Mouse (Mus musculus): ENCODE measurements at regions not wholly inside any gene's neighbourhood (a gene's known extent, or its start where the extent isn't known, plus 50 kb on each side); places are given as distances from the start of the nearest gene placed in this dataset.

GRCm38 (mm10) chr9:84775190-84775589 lies 537.4 kb upstream of the Gm11114 start:
- no peak for ATAC-seq
- Histone ChIP-seq H3K4me1 (ENCODE audit: control insufficient read depth, insufficient read depth, low read depth, low read length) (no peaks in the 10 kb centered on the region), H3K36me3 (ENCODE audit: control insufficient read depth, insufficient read depth, low read length) (no peaks in the 10 kb centered on the region), H3K27ac (ENCODE audit: low read depth, low read length) (no peak overlapping the region), H3K4me3 (ENCODE audit: low read length) (no peak overlapping the region), H3K27me3 (replicated peaks; ENCODE audit: control insufficient read depth, insufficient read depth, low read length) (no peaks in the 10 kb centered on the region; the same call in 1 of the 2 replicates), H3K4me2 (ENCODE audit: low read length) (no peak overlapping the region), H3K9me3 (ENCODE audit: control insufficient read depth, low read length) (no peaks in the 10 kb centered on the region), H3K9ac (ENCODE audit: low read depth, low read length) (no peak overlapping the region)
- WGBS, result 78% methylated on average over 2 of the region's 2 CpGs

DNA sequence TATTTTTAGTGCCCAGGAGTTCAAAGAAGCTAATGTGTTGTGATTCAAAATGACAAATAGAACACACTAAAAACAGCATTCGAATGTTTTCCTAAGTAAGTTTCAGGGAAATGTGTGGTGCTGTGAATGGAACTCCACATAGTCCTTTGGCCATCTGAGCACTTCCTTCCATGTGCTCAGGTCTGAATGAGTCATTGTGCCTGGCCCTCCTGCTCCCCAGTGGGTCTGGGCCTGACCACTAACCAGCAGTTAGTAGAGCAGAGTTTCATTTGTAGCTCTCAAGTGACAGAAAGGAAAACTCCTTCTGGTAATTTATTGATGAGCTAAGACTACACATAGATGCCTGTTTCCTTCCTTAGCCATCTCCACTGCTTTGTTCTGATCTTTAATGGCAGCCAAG lies 533.4 kb upstream of the Gm11114 start:
- no peaks in the 10 kb centered on the region for H3K27me3 ChIP-seq (replicated peaks; ENCODE audit: control insufficient read depth, insufficient read depth, low read length)
- no peak overlapping the region for H3K4me2 ChIP-seq (ENCODE audit: low read length)
- H3K27ac ChIP-seq (ENCODE audit: low read depth, low read length), result no peak overlapping the region
- no peaks in the 10 kb centered on the region for H3K36me3 ChIP-seq (ENCODE audit: control insufficient read depth, insufficient read depth, low read length)
- no peaks in the 10 kb centered on the region for H3K9me3 ChIP-seq (ENCODE audit: control insufficient read depth, low read length)
- H3K4me3 ChIP-seq (ENCODE audit: low read length), result no peak overlapping the region
- H3K9ac ChIP-seq (ENCODE audit: low read depth, low read length), result no peak overlapping the region
- no peaks in the 10 kb centered on the region for H3K4me1 ChIP-seq (ENCODE audit: control insufficient read depth, insufficient read depth, low read depth, low read length)
- no peak for ATAC-seq
- WGBS, result 86% methylated on average over 1 of the region's 1 CpGs

- H3K9me3 ChIP-seq (ENCODE audit: control insufficient read depth, low read length), result no peaks in the 10 kb centered on the region
- no peak overlapping the region for H3K4me3 ChIP-seq (ENCODE audit: low read length)
- no peak overlapping the region for H3K4me2 ChIP-seq (ENCODE audit: low read length)
- H3K27ac ChIP-seq (ENCODE audit: low read depth, low read length), result no peak overlapping the region
- H3K9ac ChIP-seq (ENCODE audit: low read depth, low read length), result no peak overlapping the region
- no peaks in the 10 kb centered on the region for H3K36me3 ChIP-seq (ENCODE audit: control insufficient read depth, insufficient read depth, low read length)
- no peaks in the 10 kb centered on the region for H3K4me1 ChIP-seq (ENCODE audit: control insufficient read depth, insufficient read depth, low read depth, low read length)
- ATAC-seq, result no peak
- H3K27me3 ChIP-seq (replicated peaks; ENCODE audit: control insufficient read depth, insufficient read depth, low read length), result no peaks in the 10 kb centered on the region
Observed at GRCm38 (mm10) chr9:84825768-84826167, 486.8 kb upstream of the Gm11114 start.

DNA sequence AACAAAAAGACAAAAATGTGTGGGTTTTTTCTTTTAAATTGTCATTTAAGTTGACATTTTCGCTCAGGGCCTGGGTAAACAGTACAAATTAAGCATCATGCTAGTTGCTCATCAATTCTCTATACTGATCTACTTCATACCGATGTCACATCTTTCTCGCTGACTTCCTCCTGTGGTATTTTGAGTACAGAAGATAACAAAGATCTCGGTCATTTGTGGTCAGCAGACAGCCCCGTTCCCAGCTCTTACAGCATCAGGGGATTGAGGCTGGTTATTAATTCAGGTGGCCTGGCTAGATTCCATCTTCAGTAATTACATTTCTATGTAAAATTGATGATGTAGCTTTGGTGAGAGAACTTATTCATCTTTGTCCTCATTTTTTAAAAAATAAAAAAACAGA lies 483.6 kb upstream of the Gm11114 start:
- ATAC-seq, result no peak
- H3K27ac ChIP-seq (ENCODE audit: low read depth, low read length), result no peak overlapping the region

DNA sequence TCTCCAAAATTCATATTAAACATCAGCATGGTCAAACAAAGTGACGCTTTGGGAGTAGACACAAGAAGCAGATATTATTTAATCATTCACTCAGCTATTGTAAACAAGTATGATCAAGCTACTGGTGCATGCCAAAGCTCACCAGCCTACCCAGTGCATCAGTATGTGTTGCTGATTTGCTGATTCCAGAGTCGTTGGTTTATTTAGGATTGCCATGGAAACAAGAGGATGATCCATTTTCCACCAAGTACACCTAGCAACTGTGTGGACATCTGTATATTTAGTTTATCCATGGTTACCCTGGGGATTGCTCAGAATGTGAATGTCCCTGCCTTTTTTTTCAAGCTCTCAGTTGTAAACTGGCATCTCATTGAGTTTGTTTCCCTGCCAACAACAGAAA lies 481.9 kb upstream of the Gm11114 start:
- Histone ChIP-seq H3K27me3 (replicated peaks; ENCODE audit: control insufficient read depth, insufficient read depth, low read length) (no peaks in the 10 kb centered on the region), H3K4me1 (ENCODE audit: control insufficient read depth, insufficient read depth, low read depth, low read length) (no peaks in the 10 kb centered on the region), H3K4me3 (ENCODE audit: low read length) (no peak overlapping the region), H3K4me2 (ENCODE audit: low read length) (no peak overlapping the region), H3K27ac (ENCODE audit: low read depth, low read length) (no peak overlapping the region), H3K36me3 (ENCODE audit: control insufficient read depth, insufficient read depth, low read length) (no peaks in the 10 kb centered on the region), H3K9me3 (ENCODE audit: control insufficient read depth, low read length) (no peaks in the 10 kb centered on the region), H3K9ac (ENCODE audit: low read depth, low read length) (no peak overlapping the region)
- 48% methylated on average over 2 of the region's 2 CpGs for WGBS
- peak; percentile 67 for ATAC-seq

More for the DNA sequence above, 483.6 kb upstream of the Gm11114 start:
- H3K9me3 ChIP-seq (ENCODE audit: control insufficient read depth, low read length), result no peaks in the 10 kb centered on the region
- no peak overlapping the region for H3K9ac ChIP-seq (ENCODE audit: low read depth, low read length)
- no peaks in the 10 kb centered on the region for H3K27me3 ChIP-seq (replicated peaks; ENCODE audit: control insufficient read depth, insufficient read depth, low read length)
- WGBS, result 75% methylated on average over 5 of the region's 5 CpGs
- H3K4me2 ChIP-seq (ENCODE audit: low read length), result no peak overlapping the region
- no peaks in the 10 kb centered on the region for H3K4me1 ChIP-seq (ENCODE audit: control insufficient read depth, insufficient read depth, low read depth, low read length)
- H3K4me3 ChIP-seq (ENCODE audit: low read length), result no peak overlapping the region
- no peaks in the 10 kb centered on the region for H3K36me3 ChIP-seq (ENCODE audit: control insufficient read depth, insufficient read depth, low read length)

GRCm38 (mm10) chr9:84837498-84837897 lies 475.1 kb upstream of the Gm11114 start:
- H3K4me2 ChIP-seq (ENCODE audit: low read length), result no peak overlapping the region
- no peaks in the 10 kb centered on the region for H3K4me1 ChIP-seq (ENCODE audit: control insufficient read depth, insufficient read depth, low read depth, low read length)
- no peak overlapping the region for H3K4me3 ChIP-seq (ENCODE audit: low read length)
- WGBS, result 64% methylated on average over 1 of the region's 1 CpGs
- H3K27ac ChIP-seq (ENCODE audit: low read depth, low read length), result no peak overlapping the region
- no peaks in the 10 kb centered on the region for H3K27me3 ChIP-seq (replicated peaks; ENCODE audit: control insufficient read depth, insufficient read depth, low read length)
- ATAC-seq, result no peak
- H3K9me3 ChIP-seq (ENCODE audit: control insufficient read depth, low read length), result no peaks in the 10 kb centered on the region
- no peaks in the 10 kb centered on the region for H3K36me3 ChIP-seq (ENCODE audit: control insufficient read depth, insufficient read depth, low read length)
- H3K9ac ChIP-seq (ENCODE audit: low read depth, low read length), result no peak overlapping the region

DNA sequence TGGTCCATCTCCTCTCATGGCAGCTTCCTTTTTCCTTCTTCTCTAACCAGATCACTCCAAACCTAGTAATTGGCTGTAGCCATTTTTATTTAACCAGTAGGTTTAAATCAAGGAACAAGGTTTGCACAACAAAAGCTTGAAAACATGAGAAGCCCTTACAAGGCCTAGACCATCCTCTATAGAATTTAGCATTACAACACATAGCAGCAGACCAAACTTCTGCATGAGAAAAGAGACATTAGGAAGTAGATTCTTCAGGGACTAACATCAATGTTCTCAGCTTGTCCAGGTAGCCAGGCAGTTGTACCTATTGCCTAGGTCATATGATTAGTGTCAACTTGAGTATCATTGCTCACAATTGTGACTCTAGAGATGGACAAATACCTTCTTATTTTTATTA lies 468.6 kb upstream of the Gm11114 start:
- no peak for ATAC-seq

DNA sequence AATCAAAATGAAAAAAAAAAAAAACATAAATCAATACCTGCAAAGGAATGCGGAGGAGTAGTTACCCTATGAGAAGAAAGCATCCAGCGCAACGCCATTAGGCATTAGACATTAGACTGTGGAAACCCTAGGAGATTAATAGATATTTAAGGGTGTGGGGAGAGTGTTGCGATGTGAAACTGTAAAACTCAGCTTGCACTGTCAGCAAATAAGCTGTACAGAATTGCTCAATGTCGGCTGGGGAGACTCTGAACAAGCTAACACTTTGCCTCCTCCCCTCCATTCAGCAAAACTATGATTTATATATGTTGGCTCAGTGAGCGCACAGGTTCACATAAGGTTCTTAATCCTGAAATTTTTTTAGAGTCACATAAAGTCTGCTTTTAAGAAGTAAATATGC lies 451.0 kb upstream of the Gm11114 start:
- no peak overlapping the region for H3K9ac ChIP-seq (ENCODE audit: low read depth, low read length)
- no peak overlapping the region for H3K4me3 ChIP-seq (ENCODE audit: low read length)
- peak overlapping the region; percentile 25; the same call in 1 of the 2 replicates for H3K4me2 ChIP-seq (ENCODE audit: low read length)
- H3K27me3 ChIP-seq (replicated peaks; ENCODE audit: control insufficient read depth, insufficient read depth, low read length), result no peaks in the 10 kb centered on the region
- H3K9me3 ChIP-seq (ENCODE audit: control insufficient read depth, low read length), result no peaks in the 10 kb centered on the region
- no peak overlapping the region for H3K27ac ChIP-seq (ENCODE audit: low read depth, low read length)
- H3K4me1 ChIP-seq (ENCODE audit: control insufficient read depth, insufficient read depth, low read depth, low read length), result no peaks in the 10 kb centered on the region
- 72% methylated on average over 6 of the region's 6 CpGs for WGBS
- H3K36me3 ChIP-seq (ENCODE audit: control insufficient read depth, insufficient read depth, low read length), result no peaks in the 10 kb centered on the region
- ATAC-seq, result no peak

More for the DNA sequence above, 468.6 kb upstream of the Gm11114 start:
- Histone ChIP-seq H3K36me3 (ENCODE audit: control insufficient read depth, insufficient read depth, low read length) (no peaks in the 10 kb centered on the region), H3K9me3 (ENCODE audit: control insufficient read depth, low read length) (no peaks in the 10 kb centered on the region), H3K4me1 (ENCODE audit: control insufficient read depth, insufficient read depth, low read depth, low read length) (no peaks in the 10 kb centered on the region), H3K27ac (ENCODE audit: low read depth, low read length) (no peak overlapping the region), H3K4me3 (ENCODE audit: low read length) (no peak overlapping the region), H3K9ac (ENCODE audit: low read depth, low read length) (no peak overlapping the region), H3K4me2 (ENCODE audit: low read length) (no peak overlapping the region), H3K27me3 (replicated peaks; ENCODE audit: control insufficient read depth, insufficient read depth, low read length) (no peaks in the 10 kb centered on the region)

- H3K4me1 ChIP-seq (ENCODE audit: control insufficient read depth, insufficient read depth, low read depth, low read length), result no peaks in the 10 kb centered on the region
- H3K4me3 ChIP-seq (ENCODE audit: low read length), result no peak overlapping the region
- ATAC-seq, result no peak
- H3K36me3 ChIP-seq (ENCODE audit: control insufficient read depth, insufficient read depth, low read length), result no peaks in the 10 kb centered on the region
- no peaks in the 10 kb centered on the region for H3K9me3 ChIP-seq (ENCODE audit: control insufficient read depth, low read length)
- WGBS, result 86% methylated on average over 5 of the region's 5 CpGs
- H3K4me2 ChIP-seq (ENCODE audit: low read length), result no peak overlapping the region
- H3K27ac ChIP-seq (ENCODE audit: low read depth, low read length), result no peak overlapping the region
- H3K27me3 ChIP-seq (replicated peaks; ENCODE audit: control insufficient read depth, insufficient read depth, low read length), result no peaks in the 10 kb centered on the region
- H3K9ac ChIP-seq (ENCODE audit: low read depth, low read length), result no peak overlapping the region
Observed at GRCm38 (mm10) chr9:84863431-84863830, 449.1 kb upstream of the Gm11114 start.

DNA sequence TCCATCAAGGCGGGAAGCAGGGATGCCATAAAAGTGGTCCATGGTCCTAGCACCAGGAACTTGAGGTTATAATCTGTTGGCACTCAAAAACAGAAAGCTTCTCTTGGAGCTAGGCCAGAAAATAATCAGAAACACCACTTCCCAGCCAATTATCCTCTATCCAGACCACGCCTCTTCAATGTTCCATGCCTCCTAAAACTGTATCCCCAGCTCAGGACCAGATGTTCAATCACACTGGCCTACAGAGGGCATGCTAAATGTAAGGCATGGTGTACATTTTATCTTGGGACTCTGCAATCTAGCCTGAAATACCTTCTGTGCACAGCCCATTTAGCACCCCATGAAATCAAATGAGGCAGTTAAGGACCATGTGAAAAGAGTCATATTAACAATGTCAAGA lies 418.4 kb upstream of the Gm11114 start:
- H3K27me3 ChIP-seq (replicated peaks; ENCODE audit: control insufficient read depth, insufficient read depth, low read length), result no peaks in the 10 kb centered on the region
- H3K27ac ChIP-seq (ENCODE audit: low read depth, low read length), result no peak overlapping the region
- no peak for ATAC-seq
- H3K9me3 ChIP-seq (ENCODE audit: control insufficient read depth, low read length), result no peaks in the 10 kb centered on the region
- no peaks in the 10 kb centered on the region for H3K36me3 ChIP-seq (ENCODE audit: control insufficient read depth, insufficient read depth, low read length)
- WGBS, result 73% methylated on average over 2 of the region's 2 CpGs
- no peak overlapping the region for H3K4me2 ChIP-seq (ENCODE audit: low read length)
- H3K4me1 ChIP-seq (ENCODE audit: control insufficient read depth, insufficient read depth, low read depth, low read length), result no peaks in the 10 kb centered on the region
- no peak overlapping the region for H3K9ac ChIP-seq (ENCODE audit: low read depth, low read length)
- H3K4me3 ChIP-seq (ENCODE audit: low read length), result no peak overlapping the region

Data from hindbrain, embryonic 16.5 days (tissue).